Mouse (Mus musculus): ENCODE measurements around the gene Rgs6.

The Rgs6 gene

DNA sequence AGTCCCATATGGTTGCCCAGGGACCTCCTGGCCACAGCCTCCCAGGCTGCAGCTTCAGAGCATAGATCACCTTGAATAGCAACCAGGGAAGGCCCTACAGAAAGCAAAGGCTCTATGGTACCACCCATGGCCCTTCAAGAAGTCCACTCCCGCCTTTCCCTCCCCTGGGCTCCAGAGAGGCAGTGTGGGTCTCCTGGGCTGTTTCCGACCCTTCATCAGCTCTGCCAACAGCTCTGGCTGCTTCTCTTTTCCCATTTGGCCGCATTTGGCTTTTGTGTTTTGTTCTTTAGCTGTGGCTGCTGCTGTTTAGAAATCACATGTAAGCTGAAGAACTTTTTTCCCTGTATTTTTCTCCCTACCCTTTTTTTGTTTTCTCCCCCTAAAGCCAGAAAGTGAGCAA lies 548.9 kb downstream of the Rgs6 start:
- no peak for DNase-seq (ENCODE audit: low spot score)

DNA sequence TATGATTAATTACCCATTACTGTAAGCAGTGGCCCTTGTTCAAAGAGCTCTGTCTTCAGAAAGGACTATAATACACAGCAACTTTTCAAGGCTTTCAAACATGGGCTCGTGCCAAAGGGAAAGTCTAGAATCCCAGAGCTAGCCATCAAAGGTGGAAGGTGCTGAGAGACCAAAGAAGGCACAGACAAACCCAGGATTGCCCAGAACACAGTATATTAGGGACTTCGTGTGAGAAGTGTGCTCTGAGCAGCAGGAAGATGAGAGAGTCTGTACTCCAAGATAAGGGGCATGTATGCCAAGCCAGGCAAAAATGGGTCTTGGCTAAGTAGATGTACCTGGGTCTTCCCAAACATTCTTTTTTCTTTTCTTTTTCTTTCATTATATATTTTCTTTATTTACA lies 553.1 kb downstream of the Rgs6 start:
- no peak for DNase-seq (ENCODE audit: low spot score)

DNA sequence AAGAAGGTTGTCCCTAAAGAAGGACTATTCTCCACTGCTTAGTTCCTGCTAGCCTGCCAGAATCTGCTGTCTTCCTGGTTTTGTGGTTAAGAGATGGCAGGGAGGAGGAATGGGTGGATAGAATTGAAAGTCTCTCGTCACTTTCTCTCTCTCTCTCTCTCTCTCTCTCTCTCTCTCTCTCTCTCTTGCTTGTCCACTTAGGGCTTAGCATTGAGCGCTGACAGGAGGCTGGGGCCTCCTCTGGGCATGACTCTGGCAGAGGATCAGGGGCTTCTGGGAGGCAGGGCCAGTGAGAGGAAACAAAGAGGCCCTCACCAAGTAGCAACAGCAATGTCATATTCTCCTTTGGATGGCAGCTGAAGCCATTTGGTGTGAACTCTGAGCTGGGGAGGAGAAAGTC lies 554.4 kb downstream of the Rgs6 start:
- DNase-seq (ENCODE audit: low spot score) = no peak

DNA sequence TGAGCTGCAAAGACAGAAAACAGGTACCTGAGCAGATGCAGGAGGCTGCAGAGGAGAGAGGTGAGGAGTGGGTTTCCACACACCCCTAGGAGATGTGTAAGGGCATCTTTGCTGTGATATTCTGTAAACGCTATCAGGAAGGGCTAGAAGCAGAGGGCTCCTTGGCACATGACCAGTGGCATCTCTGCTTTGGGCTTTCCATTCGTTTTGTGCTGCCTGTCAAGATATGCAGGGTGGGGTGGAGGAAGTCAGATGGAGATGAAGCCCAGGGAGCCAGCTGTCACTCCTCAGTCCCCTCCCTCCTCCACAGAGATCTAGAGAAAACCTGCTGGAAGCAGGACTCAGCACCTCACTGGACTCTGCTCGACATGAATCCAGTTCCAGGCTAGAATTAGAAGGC lies 555.0 kb downstream of the Rgs6 start:
- no peak for DNase-seq (ENCODE audit: low spot score)

DNA sequence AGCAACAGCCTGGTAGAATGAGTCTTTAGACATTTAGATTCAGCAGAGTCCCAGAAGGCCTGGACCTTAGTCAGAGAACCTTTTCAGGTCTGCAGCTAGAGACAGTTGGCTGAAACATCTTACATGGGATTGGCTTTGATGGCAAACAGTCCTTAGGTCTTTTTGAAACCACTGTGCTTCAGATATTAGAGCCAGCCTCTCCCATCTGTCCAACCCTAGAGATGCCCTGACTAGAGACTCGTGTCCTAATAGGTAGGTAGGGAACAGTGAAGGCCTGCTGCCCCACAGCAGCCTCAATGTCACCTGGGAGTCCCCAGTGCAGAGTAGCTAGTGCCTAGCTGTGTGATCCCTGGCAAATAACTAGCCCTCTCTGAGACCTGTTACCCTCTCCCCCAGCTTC lies 555.5 kb downstream of the Rgs6 start:
- no peak for DNase-seq (ENCODE audit: low spot score)

DNA sequence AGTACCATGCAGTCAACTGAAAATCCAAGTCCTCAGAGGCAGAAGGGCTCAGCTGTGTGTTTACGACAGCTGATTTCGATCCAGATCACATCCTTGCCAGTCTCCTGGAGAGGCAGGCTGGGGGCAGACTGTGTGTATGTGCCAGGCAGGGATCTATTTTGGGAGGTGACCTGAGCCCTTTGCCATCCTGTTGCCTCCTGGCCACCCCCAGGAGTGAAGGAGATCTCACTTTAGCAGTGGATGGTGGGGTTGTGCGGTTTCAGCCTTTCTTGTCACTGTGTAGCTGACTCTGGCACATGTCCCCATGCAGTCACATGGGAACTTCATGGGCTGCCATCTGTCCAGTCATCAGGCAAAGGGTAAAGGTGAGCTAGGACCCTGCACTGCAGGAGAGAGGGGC lies 557.0 kb downstream of the Rgs6 start:
- no peak for DNase-seq (ENCODE audit: low spot score)

DNA sequence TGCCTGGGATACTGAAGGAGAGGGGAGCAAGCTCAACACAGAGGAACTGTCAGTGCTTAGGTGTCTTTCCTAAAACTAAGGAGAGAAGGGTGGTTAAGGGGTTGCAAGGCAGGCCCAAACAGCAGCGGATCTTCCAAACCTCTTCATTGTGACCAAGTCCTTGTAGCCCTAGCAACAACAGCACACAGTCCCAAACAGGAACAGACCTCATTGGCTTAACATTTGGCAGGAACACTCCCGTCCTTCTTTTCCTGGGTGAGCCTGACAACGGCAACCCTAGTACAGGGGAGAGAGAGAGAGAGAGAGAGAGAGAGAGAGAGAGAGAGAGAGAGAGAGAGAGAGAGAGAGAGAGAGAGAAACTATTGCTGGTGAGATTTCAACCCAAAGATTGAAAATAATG lies 557.8 kb downstream of the Rgs6 start:
- DNase-seq (ENCODE audit: low spot score) = no peak

DNA sequence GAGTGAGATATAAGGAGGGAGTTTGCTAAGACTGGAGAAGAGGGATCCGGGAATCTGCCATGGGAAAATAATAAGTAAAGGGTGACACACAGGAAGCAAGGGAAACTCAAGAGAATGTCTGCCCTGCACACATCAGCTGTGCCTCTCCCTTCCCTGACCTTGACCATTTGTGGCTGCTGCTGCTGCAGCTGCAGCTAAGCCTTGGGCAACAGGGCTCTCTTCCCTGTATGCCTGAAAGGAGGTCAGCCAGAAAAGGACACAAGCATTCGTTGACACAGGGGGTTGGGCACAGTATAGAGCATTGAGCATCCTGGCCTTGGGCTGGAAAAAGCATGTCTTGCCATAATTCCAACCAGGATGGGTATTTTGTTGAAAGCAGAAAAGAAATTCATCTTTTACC lies 558.8 kb downstream of the Rgs6 start:
- no peak for DNase-seq (ENCODE audit: low spot score)

DNA sequence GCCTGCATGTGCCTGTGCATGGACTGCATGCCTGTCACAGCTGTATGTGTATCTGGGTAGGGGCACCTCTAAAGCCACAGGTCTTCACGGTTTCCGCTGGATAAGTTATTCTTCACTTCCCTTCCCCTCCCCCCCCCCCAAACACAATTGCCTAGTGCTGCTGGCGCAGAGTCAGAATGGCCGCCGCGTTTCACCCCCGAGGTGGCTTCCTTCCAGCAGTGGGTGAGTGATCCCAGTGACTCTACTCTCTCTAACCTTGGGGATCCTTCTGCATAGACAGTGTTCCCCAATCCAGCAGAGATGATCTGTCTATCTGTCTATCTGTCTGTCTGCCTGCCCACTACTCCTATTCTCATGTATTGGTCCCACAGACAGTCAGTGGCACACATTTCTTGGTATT lies 561.9 kb downstream of the Rgs6 start:
- no peak for DNase-seq (ENCODE audit: low spot score)

DNA sequence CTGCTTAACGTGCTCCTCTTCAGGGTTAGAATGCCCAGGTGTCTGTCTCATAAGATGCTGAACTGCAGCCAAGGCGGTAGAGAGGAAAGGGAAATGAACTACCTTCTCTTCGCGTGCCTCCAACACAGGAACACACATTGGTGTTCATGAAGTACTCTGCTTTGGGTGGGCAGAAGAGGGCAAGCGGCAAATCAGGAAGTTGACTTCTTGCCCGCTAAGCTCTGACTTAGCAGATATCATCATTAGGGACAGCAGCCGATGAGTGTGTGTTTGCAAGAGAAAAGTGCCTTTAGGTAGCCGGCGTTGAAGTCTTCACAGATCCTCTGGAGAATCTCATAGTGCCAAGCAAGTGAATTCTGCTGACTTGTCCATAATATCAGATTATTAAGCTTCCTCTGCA lies 562.7 kb downstream of the Rgs6 start:
- DNase-seq (ENCODE audit: low spot score) = no peak

DNA sequence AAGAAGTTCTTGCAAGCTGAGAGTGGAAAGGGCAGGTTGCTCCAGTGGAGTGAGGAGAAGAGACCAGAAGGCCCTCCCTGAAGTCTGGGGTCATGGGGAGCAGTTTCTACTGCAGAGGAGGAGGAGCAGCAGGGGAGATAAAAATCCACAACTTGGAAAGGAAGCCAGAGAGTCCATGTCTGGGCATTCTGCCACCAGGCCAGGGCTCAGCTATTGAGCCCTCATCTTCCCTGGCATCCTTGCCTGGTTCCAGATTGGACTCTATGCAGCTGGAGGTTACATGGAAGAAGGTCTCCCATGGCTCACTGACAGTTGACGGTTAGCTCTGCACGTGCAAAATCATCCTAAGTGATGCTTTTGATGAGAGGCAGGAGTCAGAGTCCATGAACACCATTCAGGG lies 563.4 kb downstream of the Rgs6 start:
- no peak for DNase-seq (ENCODE audit: low spot score)

DNA sequence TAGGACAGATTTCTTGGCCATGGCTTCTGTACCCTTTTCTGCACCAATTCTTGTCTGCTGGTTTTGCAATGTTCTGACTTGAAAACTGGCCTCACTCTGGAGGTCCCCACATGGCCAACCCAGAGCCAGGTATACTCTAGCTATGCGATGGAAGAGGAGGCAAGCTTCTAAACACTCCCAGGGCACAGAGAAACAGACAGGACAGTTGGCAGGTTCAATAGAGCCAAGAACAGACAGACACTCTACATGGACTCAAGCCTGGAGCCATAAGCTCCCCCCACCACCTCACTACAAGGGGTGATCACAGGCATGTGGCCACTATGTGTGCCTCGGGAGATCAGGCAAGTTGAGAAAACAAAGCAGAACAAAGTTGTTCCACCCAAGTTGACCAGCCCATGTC lies 572.1 kb downstream of the Rgs6 start:
- no peak for DNase-seq (ENCODE audit: low spot score)

DNA sequence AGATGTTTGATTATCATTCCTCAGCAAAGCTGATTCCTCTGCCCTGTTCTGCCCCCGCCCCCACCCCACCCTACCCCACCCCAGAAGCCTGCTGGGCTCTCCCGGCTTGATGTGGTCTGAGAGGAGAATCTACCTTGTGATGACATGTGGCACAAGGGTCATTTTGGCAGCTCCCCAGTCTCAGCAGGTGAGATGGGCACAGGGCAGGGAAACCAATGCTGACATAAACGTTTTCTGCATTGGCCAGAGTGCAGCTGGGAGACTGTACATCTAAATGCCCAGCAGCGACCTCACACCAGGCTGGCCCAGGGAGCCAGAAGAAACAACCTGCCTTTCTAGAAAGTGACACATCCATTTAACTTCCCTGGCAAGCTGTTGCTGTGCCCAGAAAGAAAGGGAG lies 572.6 kb downstream of the Rgs6 start:
- DNase-seq (ENCODE audit: low spot score) = no peak

DNA sequence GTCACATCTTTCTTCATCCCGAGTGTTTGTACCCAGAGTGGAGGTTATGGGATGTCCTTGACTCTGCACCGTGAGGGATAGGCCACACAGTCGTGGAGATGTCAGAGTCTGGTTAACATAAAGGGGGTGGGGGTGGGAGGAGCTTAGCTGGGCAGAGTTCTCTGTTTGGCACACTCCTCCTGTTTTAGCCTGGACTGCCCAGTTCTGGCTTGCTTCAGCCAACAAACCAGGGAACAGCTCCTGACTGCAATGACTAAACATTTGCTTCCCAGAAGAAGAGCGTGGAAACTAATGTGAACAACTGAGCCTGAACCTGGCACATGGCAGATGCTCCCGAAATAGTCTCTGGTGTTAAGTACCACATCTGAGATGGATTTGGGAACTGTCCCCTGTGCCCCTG lies 575.6 kb downstream of the Rgs6 start:
- no peak for DNase-seq (ENCODE audit: low spot score)

DNA sequence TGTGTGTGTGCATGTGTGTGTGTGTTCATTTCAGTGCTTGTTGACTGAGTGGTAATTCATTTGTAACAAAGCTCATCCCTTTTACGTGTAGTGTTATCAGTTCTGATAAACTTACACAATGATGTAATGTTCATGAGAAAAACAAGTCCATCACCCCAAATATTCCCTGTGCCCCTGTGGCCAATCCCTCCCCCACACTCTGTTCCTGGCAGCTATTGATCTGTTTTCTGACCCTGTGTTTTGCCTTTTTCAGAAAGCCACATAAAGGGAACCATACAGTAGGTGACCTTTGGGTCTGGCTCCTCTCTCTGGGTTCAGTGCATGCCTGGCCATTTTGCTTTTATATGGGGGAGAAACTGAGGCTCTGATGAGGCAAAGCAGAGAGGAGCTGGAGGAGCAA lies 577.0 kb downstream of the Rgs6 start:
- DNase-seq (ENCODE audit: low spot score) = no peak

DNA sequence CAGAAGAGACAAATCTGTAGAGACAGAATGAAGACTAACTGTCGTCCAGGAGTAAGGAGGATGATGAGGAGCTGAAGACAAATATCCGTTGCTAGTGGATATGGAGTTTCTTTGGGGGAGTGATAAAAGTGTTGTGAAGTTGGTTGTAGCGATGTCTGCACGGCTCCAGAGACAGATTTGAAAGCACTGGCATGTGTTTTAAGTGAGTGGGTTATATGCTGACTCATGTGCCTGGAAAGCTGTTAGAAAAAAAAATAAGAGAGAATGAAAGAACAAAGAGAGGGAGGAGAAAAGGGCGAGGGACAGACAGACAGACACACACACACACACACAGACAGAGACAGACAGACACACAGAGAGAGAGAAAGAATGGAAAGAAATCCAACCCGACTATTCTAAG lies 580.2 kb downstream of the Rgs6 start:
- DNase-seq (ENCODE audit: low spot score) = peak; percentile 52

DNA sequence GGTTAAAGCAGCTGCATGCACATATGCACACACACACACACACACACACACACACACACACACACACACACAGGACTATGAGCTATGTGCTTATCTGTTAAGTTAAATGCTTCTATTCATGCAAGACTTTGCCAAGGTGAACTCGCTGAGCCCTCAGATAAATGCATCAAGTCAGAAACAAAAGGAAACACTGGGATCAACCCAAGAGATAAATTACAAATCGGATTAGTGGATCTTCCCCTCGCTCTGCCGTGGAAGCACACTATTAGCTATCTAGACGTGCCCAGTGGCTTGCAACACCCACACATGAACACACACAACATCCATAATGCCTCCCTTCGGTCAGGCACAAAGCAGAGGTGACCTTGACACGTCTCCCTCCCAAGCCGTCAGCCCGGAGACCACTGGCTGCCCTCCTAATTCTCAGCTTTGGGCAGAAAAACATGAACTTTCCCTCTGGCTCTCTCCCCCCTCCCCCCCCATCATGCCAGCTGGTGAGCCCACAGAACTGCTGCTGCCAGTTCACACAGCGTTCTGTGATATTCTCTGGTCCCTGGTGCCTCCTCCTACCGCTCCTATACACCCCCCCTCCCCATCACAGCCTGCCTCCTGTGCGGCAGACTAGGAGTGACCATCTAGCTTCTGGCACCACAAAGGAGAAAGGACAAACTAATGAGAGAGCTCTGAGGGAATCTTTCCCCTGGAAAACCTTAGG lies 581.6 kb downstream of the Rgs6 start:
- DNase-seq (ENCODE audit: low spot score) = peak; percentile 60

DNA sequence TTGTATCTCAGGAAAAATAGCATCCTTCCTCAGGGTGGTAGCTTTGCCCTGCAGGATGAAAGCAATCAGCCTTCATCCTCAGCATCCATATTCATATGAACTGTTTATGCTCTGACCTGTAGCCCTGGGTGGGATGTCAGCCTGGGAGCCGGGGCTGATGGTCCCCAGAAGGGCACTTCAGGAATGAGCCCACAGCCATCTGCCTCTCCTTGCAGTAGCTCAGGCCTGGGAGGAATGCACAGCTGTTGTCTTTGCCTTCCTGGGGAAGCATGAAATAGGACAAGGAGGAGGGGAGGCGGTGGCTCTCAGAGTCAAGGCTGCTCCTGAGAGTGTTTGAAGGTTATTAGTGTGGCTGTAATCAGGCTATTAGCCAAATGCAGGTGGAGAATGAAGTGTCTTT lies 590.7 kb downstream of the Rgs6 start:
- no peak for DNase-seq (ENCODE audit: low spot score)

DNA sequence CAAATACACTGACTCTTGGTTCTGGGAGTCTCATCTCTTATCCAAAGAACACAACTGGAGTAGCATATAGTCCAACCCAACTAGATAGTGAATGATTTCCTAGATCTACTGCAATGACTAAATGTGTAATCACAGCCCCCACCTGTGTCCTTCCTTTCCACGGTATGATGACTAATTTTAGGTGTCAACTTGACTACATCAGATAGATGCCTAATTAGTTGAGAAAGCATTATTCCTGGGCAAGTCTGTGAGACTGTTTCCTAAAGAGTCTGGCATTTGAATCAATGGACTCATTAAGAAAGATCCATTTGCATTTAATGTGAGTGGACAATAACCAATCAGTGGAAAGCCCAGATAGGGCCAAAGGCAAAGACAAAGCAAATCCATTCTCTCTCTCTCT lies 591.8 kb downstream of the Rgs6 start:
- no peak for DNase-seq (ENCODE audit: low spot score)

DNA sequence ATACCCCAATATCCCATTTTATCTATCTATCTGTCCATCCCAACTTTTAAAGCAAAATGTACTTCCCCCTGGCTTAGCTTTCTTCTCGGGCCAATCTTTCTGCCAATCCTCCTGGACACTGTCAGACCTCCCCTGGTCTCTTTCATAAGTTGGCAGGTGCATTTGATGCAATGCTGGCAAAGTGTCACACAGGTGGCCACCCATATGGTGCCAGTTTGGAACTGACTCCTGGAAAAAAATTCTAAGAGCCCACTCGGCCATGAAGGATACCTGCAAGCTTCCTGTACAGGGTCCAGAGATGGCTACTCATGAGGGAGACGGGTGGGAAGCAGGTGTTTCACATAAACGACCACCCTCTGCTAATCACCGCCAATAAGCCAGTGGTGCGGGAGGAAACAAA lies 592.5 kb downstream of the Rgs6 start:
- DNase-seq (ENCODE audit: low spot score) = no peak

DNA sequence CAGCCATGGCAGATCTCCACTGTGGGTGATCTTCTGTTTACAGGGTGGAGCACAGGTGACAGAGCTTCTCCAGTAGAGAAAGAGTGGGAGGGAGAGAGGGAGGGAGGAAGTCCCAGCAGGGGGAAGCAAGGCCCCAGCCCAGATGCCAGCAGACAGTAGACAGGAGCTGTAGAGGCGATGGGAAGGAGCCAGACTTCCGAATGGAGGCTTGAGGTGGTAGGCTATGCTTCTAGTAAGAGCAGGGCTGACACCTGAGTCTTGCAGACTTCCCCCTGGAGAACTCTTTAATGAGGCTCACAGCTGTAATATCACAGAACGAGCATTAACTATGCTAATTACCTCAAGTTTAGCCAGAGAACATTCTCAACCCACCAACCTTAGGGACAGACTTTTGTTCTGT lies 613.6 kb downstream of the Rgs6 start:
- no peak for DNase-seq (ENCODE audit: low spot score)

DNA sequence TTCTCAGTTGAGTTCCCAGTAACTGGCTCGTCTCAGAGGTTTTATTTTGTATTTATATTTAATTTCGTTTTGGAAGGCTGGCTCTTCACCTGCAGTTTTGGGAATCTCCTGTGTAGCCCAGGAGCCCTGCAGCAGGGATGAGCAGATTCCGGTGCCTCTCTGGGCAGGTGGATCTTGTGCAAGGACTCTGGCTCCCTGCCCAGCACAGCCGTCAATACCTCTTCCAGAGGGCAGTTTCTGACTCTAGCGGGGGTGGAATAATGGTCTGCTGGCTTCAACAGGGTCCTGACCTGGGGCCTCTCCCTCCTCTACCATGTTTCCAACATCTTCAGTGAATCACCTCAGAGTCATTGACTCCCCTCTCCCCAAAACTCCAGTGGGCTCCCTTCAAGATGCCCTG lies 616.3 kb downstream of the Rgs6 start:
- DNase-seq (ENCODE audit: low spot score) = no peak

DNA sequence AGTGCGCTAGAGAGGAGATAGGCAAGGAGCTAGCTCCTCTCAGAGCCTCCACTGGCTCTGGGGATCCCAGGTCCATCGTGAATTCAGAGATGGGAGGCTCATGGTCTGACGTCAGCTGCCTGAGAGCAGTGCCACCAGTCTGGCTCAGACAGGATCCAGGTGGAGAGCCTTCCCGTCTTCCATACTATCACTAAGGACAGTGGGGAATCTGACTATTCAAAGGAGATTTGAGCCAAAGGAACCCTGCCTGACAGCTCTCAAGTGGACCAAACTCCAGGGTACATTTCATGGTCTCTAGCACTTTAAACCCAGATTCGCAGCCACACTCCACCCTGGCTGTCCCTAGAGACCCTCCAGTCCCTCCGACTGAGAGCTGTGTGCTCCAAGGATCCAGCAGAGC lies 618.8 kb downstream of the Rgs6 start:
- no peak for DNase-seq (ENCODE audit: low spot score)

DNA sequence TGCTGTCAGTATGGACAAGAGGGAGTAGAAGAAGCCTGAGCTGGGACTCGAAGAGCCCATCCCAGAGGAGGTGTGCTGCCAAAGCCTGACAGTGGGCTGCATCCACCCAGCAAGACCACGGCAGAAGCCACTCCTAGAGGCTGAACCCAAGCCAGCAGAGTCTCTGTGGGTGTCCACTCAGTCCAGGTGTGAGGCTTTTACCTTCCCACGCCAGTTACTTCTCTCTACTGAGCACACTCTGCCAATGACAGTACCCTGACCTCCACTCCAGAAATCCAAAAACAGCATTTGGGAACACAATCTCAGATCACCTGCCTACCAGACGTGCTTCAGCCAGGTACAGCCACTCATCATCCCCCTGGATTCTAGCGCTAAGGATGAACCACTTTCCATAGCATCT lies 619.4 kb downstream of the Rgs6 start:
- DNase-seq (ENCODE audit: low spot score) = no peak

DNA sequence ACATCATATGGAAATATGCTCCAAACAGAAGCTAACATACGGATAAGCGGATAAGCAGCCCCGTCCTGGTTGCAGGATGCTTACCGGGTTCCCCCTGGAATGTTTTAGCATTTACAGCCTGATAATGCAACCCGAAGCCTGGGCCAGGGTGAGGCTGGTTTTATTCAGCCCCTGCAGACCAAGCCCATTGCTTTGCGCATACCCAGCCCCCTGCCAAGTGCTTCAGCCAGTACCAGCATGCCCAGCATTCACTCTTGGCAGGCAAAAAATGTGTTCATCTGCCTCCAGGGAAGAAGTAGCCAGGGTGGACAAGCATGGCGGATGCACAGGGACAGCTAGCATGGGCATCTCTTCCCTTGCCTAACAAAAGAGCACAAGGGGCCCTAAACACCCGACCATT lies 619.9 kb downstream of the Rgs6 start:
- DNase-seq (ENCODE audit: low spot score) = peak; percentile 13
